In the genomic region with DNA sequence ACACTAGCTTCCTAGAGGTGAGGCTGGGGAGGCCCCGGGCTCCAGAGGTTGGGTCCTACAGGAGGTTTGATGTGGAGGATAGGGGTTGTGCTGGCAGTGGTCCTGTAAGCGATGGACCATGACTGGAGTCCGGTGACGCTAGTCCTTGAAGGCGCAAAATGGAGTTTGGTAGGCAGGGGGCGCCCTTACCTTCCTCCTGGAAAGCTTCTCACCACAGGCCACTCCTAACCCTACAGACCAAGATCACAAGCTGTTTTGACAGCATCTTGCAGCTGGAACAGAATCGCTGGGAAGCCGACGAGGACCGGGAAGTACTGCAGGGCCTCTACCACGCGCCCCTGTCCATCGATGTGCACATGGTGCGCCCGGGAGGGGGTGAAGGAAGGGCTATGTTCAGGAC, we compare ENCODE assay signal across 7 mouse cellular contexts. TPM values are rescaled to one million over a fixed set of nuclear protein-coding genes. Genes with fewer than 3 reads are reported as not detected.
DNase-seq lines count a peak whose midpoint lies in the region; ATAC-seq and TF ChIP-seq lines count a peak whose summit lies in the region.

No protein-coding gene starts in this region.

- no peaks in the 10 kb centered on the region for H3K9me3 ChIP-seq in limb, embryonic 10.5 days (replicated peaks)
- H3K9me3 ChIP-seq in midbrain, postnatal 0 days (ENCODE audit: low read length), result no peaks in the 10 kb centered on the region

- 5% methylated on average over 15 of the region's 15 CpGs for WGBS in kidney, adult 2 months
- 6% methylated on average over 15 of the region's 15 CpGs for WGBS in limb, embryonic 10.5 days
- 3% methylated on average over 15 of the region's 15 CpGs for WGBS in midbrain, postnatal 0 days

- no peak for TF ChIP-seq POLR2A in kidney, adult 2 months (IDR thresholded peaks at IDR 0.05; ENCODE audit: low read depth, low read length)

- no peaks in the 10 kb centered on the region for H3K27me3 ChIP-seq in kidney, adult 2 months (replicated peaks; ENCODE audit: control insufficient read depth, insufficient read depth, low read length)
- peaks cover 100% of the 10 kb centered on the region for H3K27me3 ChIP-seq in limb, embryonic 10.5 days (ENCODE audit: low read depth, poor library complexity, severe bottlenecking)
- peaks cover 52% of the 10 kb centered on the region for H3K27me3 ChIP-seq in midbrain, postnatal 0 days (ENCODE audit: insufficient read depth, low read length)

- DNase-seq in adrenal gland, postnatal 14 days, result peak; percentile 89
- peak; percentile 93 for DNase-seq in embryo, embryonic 10 days (ENCODE audit: low spot score)
- DNase-seq in gastrocnemius, postnatal 36 days, result peak; percentile 87 to 93
- DNase-seq in kidney, adult 2 months, result peak; percentile 93
- DNase-seq in limb, embryonic 10.5 days (ENCODE audit: low spot score), result peak; percentile 83
- peak; percentile 80 for DNase-seq in midbrain, postnatal 0 days (ENCODE audit: low spot score)
- DNase-seq in spleen, postnatal 4 days (ENCODE audit: low spot score in 2 of 2), result peak; percentile 82 to 92

- no peak for ATAC-seq in midbrain, postnatal 0 days (ENCODE audit: low FRiP score)

- H3K4me3 ChIP-seq in kidney, adult 2 months (ENCODE audit: insufficient read depth, low read depth, low read length), result no peak overlapping the region
- no peak overlapping the region for H3K4me3 ChIP-seq in limb, embryonic 10.5 days
- no peak overlapping the region for H3K4me3 ChIP-seq in midbrain, postnatal 0 days (ENCODE audit: low read depth, low read length)

- H3K4me1 ChIP-seq in kidney, adult 2 months (ENCODE audit: control insufficient read depth, insufficient read depth, low read length), result peaks cover 20% of the 10 kb centered on the region
- peaks cover 50% of the 10 kb centered on the region for H3K4me1 ChIP-seq in limb, embryonic 10.5 days
- peaks cover 4% of the 10 kb centered on the region; the same call in 1 of the 2 replicates for H3K4me1 ChIP-seq in midbrain, postnatal 0 days (ENCODE audit: insufficient read depth, low read length)

- H3K9ac ChIP-seq in midbrain, postnatal 0 days (replicated peaks; ENCODE audit: low read length, poor library complexity, severe bottlenecking), result no peak overlapping the region

- peak; percentile 94 for TF ChIP-seq CTCF in kidney, adult 2 months (conservative IDR thresholded peaks at IDR 0.05; ENCODE audit: insufficient read depth, insufficient read length, low read depth, low read length)
- peak; percentile 79 for TF ChIP-seq CTCF in midbrain, postnatal 0 days (IDR thresholded peaks at IDR 0.05)

- H3K4me2 ChIP-seq in midbrain, postnatal 0 days (ENCODE audit: low read depth, low read length, poor library complexity, severe bottlenecking), result no peak overlapping the region

- no peaks in the 10 kb centered on the region for H3K36me3 ChIP-seq in kidney, adult 2 months (ENCODE audit: control insufficient read depth, insufficient read depth, low read length)
- H3K36me3 ChIP-seq in limb, embryonic 10.5 days, result no peaks in the 10 kb centered on the region
- H3K36me3 ChIP-seq in midbrain, postnatal 0 days (ENCODE audit: insufficient read depth, low read length), result no peaks in the 10 kb centered on the region

- H3K27ac ChIP-seq in kidney, adult 2 months (ENCODE audit: insufficient read depth, low read depth, low read length), result no peak overlapping the region
- H3K27ac ChIP-seq in limb, embryonic 10.5 days, result no peak overlapping the region
- no peak overlapping the region for H3K27ac ChIP-seq in midbrain, postnatal 0 days (ENCODE audit: low read depth, low read length)

- intact Hi-C loops in gastrocnemius, postnatal 36 days (cut with DNase I), result loop anchor here (2.0 to 10.0 kb wide), 2 partner anchors 44 to 220 kb away; no protein-coding TSS in a partner anchor

RNA-seq across cellular contexts. Expression of a gene that starts 8.4 kb away (rescaled TPM):
- total RNA-seq in adrenal gland, postnatal 14 days (2021), result 4.6 and 5.2 TPM in 2 replicates
- total RNA-seq in gastrocnemius, postnatal 36 days (2021), result 1 to 10 TPM; 1.8 to 4.6 TPM
- 42.9 and 50.5 TPM in 2 replicates for polyA plus RNA-seq in kidney, adult 2 months (2012; rRNA removed)
- 5.1 and 6.5 TPM in 2 replicates for polyA plus RNA-seq in limb, embryonic 10.5 days (2016; fragmentation: Nextera tagmentation; extraction: Ambion mirVana)
- 2.4 and 3.3 TPM in 2 replicates for total RNA-seq in midbrain, postnatal 0 days (2014; rRNA removed)
- polyA plus RNA-seq in midbrain, postnatal 0 days (2015; fragmentation: Nextera tagmentation; extraction: Ambion mirVana), result 1.7 and 2.8 TPM in 2 replicates

RNA-seq across cellular contexts. Expression of a gene that starts 17.0 kb away (rescaled TPM):
- 14.0 and 14.4 TPM in 2 replicates for total RNA-seq in adrenal gland, postnatal 14 days (2021)
- total RNA-seq in gastrocnemius, postnatal 36 days (2021), result 10 to 100 TPM; 22.0 to 22.6 TPM
- polyA plus RNA-seq in kidney, adult 2 months (2012; rRNA removed), result 48.5 and 56.2 TPM in 2 replicates
- 4.3 and 6.0 TPM in 2 replicates for polyA plus RNA-seq in limb, embryonic 10.5 days (2016; fragmentation: Nextera tagmentation; extraction: Ambion mirVana)
- total RNA-seq in midbrain, postnatal 0 days (2014; rRNA removed), result 1.5 and 3.8 TPM in 2 replicates
- polyA plus RNA-seq in midbrain, postnatal 0 days (2015; fragmentation: Nextera tagmentation; extraction: Ambion mirVana), result 0.38 and 0.49 TPM in 2 replicates

RNA-seq across cellular contexts. Expression of a gene that starts 18.6 kb away (rescaled TPM):
- 0.56 and 0.79 TPM in 2 replicates for total RNA-seq in adrenal gland, postnatal 14 days (2021)
- not detected for total RNA-seq in gastrocnemius, postnatal 36 days (2021)
- polyA plus RNA-seq in kidney, adult 2 months (2012; rRNA removed), result 0.13 and 0.15 TPM in 2 replicates
- polyA plus RNA-seq in limb, embryonic 10.5 days (2016; fragmentation: Nextera tagmentation; extraction: Ambion mirVana), result not detected in 2 replicates
- total RNA-seq in midbrain, postnatal 0 days (2014; rRNA removed), result 4.4 and 6.4 TPM in 2 replicates
- 18.2 and 19.9 TPM in 2 replicates for polyA plus RNA-seq in midbrain, postnatal 0 days (2015; fragmentation: Nextera tagmentation; extraction: Ambion mirVana)

RNA-seq across cellular contexts. Expression of a gene that starts 47.7 kb away (rescaled TPM):
- total RNA-seq in adrenal gland, postnatal 14 days (2021), result 133 and 149 TPM in 2 replicates
- total RNA-seq in gastrocnemius, postnatal 36 days (2021), result 10 to 100 TPM; 18.6 to 18.7 TPM
- polyA plus RNA-seq in kidney, adult 2 months (2012; rRNA removed), result 164 and 208 TPM in 2 replicates
- 30.4 and 32.0 TPM in 2 replicates for polyA plus RNA-seq in limb, embryonic 10.5 days (2016; fragmentation: Nextera tagmentation; extraction: Ambion mirVana)
- total RNA-seq in midbrain, postnatal 0 days (2014; rRNA removed), result 190 and 259 TPM in 2 replicates
- polyA plus RNA-seq in midbrain, postnatal 0 days (2015; fragmentation: Nextera tagmentation; extraction: Ambion mirVana), result 35.4 and 36.4 TPM in 2 replicates
